Mouse (Mus musculus): ENCODE measurements at regions not wholly inside any gene's neighbourhood (a gene's known extent, or its start where the extent isn't known, plus 50 kb on each side); places are given as distances from the start of the nearest gene placed in this dataset.
A peak's percentile ranks its signal among the peaks of the same experiment; 100 is the strongest.

DNA sequence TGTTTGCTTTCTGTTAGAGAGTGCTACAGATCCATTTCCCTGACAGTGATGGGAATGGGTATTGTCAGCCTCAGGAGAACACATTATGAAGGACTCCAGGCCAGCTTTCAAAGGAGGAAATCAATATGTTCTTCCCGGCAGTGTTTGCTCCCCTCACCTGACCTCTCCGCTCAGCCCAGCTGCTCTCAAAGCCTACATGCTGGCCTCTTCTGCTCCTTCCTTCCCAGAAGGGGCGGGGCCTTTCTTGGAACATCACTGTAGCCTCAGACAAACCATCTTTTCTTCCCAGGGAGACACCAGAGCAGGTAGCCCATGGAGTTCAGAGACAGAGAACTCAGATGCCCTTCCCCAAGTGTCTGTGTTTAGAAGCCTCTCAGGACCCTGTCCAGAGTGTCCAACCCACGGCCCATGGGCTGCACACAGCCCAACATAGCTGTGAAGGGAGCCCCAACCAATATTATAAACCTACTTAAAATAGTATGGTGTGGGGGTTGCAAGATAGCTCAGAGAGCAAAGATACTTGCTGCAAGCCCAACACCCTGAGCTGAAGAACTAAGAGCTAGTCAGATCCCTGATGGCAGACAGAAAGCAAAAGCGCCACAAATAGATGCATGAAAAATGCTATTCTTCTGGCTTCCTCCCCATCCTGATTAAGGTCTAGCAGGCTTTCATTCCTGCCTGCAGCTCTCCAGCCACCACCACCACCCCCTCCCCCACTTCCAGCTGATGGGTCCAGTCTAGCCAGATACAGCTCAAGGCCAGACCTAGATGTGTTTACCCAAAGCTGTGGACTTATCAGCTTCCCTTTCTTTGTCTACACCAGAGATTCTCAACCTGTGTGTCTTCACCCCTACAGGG lies 141.8 kb upstream of the Hs6st1 start:
- no peak overlapping the region for H3K27ac ChIP-seq (ENCODE audit: low read depth, low read length)

DNA sequence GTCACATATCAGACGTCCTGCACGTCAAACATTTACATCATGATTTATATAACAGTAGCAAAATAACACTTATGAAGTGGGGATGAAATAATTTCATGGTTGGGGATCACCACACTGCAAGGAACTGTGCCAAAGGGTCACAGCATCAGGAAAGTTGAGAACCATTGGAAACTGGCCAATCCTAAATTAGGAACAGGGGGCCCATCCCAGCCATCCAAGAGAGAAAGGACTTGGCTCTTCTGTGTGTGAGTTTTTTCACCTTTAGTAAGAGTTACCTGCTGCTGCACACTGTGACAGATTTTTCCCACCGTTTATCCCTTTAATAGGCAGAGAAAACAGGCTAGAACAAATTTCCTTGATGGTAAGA lies 141.2 kb upstream of the Hs6st1 start:
- Histone ChIP-seq H3K9ac (ENCODE audit: low read depth, low read length) (no peak overlapping the region), H3K27me3 (ENCODE audit: control insufficient read depth, insufficient read depth, low read length) (no peaks in the 10 kb centered on the region), H3K4me1 (ENCODE audit: control insufficient read depth, insufficient read depth, low read length) (no peaks in the 10 kb centered on the region), H3K27ac (ENCODE audit: low read depth, low read length) (no peak overlapping the region), H3K4me3 (ENCODE audit: low read length) (no peak overlapping the region), H3K4me2 (replicated peaks; ENCODE audit: low read depth, low read length) (no peak overlapping the region), H3K9me3 (ENCODE audit: control insufficient read depth, low read length) (no peaks in the 10 kb centered on the region), H3K36me3 (ENCODE audit: control insufficient read depth, insufficient read depth, low read length) (no peaks in the 10 kb centered on the region)
- 51% methylated on average over 3 of the region's 3 CpGs for WGBS
- ATAC-seq (ENCODE audit: low FRiP score, low TSS enrichment) = no peak

More for the DNA sequence above, 141.8 kb upstream of the Hs6st1 start:
- no peaks in the 10 kb centered on the region for H3K36me3 ChIP-seq (ENCODE audit: control insufficient read depth, insufficient read depth, low read length)
- H3K9ac ChIP-seq (ENCODE audit: low read depth, low read length) = no peak overlapping the region
- H3K4me3 ChIP-seq (ENCODE audit: low read length) = no peak overlapping the region
- no peaks in the 10 kb centered on the region for H3K27me3 ChIP-seq (ENCODE audit: control insufficient read depth, insufficient read depth, low read length)
- WGBS = 56% methylated on average over 5 of the region's 5 CpGs
- 0 out of 2 replicates have a peak, but pooled peaks have one; percentile 46 for ATAC-seq (ENCODE audit: low FRiP score, low TSS enrichment)
- no peak overlapping the region for H3K4me2 ChIP-seq (replicated peaks; ENCODE audit: low read depth, low read length)
- no peaks in the 10 kb centered on the region for H3K4me1 ChIP-seq (ENCODE audit: control insufficient read depth, insufficient read depth, low read length)
- no peaks in the 10 kb centered on the region for H3K9me3 ChIP-seq (ENCODE audit: control insufficient read depth, low read length)

DNA sequence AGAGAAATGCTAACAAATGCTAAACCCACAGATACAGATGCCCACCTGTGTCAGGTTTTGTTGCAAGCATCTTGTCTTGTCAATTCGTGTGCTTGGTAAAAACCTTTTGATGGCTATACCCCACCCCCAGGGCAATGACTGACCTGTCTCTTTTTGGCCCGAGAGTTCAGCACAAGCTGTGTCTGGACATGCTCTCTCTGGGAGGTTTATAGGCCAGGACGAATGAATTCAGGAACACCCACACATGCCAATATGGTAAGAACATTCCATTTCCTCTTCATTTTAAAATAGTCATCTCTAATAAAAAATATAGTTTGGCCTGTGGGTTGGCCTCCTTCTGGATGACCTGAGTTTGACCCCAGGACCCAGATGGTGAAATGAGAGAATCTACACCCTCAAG lies 137.8 kb upstream of the Hs6st1 start:
- Histone ChIP-seq H3K27ac (ENCODE audit: low read depth, low read length) (no peak overlapping the region), H3K27me3 (ENCODE audit: control insufficient read depth, insufficient read depth, low read length) (no peaks in the 10 kb centered on the region), H3K4me3 (ENCODE audit: low read length) (no peak overlapping the region), H3K4me2 (replicated peaks; ENCODE audit: low read depth, low read length) (no peak overlapping the region), H3K4me1 (ENCODE audit: control insufficient read depth, insufficient read depth, low read length) (no peaks in the 10 kb centered on the region), H3K9me3 (ENCODE audit: control insufficient read depth, low read length) (no peaks in the 10 kb centered on the region), H3K9ac (ENCODE audit: low read depth, low read length) (no peak overlapping the region), H3K36me3 (ENCODE audit: control insufficient read depth, insufficient read depth, low read length) (no peaks in the 10 kb centered on the region)
- WGBS = 60% methylated on average over 3 of the region's 3 CpGs
- ATAC-seq (ENCODE audit: low FRiP score, low TSS enrichment) = no peak

DNA sequence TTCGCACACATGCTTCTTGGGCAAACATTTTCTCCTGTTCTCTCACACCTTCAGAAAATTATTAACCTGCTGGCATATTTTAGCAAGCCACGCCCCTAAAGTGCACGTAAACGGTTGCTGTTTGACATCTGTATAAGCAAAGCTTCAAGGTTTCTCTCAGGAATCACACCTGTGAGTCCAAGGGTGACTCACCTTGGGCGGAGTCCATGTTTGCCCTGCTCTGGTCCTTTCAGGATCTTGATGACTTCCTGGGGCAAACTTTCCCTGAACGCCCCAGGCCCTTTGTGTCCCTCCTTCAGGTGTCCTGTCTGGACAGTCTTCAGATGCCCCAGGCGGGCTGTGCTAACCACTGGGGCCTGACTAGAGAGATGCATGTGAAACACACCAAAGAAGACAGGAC lies 137.1 kb upstream of the Hs6st1 start:
- Histone ChIP-seq H3K27me3 (ENCODE audit: control insufficient read depth, insufficient read depth, low read length) (no peaks in the 10 kb centered on the region), H3K4me3 (ENCODE audit: low read length) (no peak overlapping the region), H3K36me3 (ENCODE audit: control insufficient read depth, insufficient read depth, low read length) (no peaks in the 10 kb centered on the region), H3K9ac (ENCODE audit: low read depth, low read length) (no peak overlapping the region), H3K4me1 (ENCODE audit: control insufficient read depth, insufficient read depth, low read length) (no peaks in the 10 kb centered on the region), H3K9me3 (ENCODE audit: control insufficient read depth, low read length) (no peaks in the 10 kb centered on the region), H3K27ac (ENCODE audit: low read depth, low read length) (no peak overlapping the region), H3K4me2 (replicated peaks; ENCODE audit: low read depth, low read length) (no peak overlapping the region)
- ATAC-seq (ENCODE audit: low FRiP score, low TSS enrichment) = no peak
- WGBS = 73% methylated on average over 7 of the region's 7 CpGs

DNA sequence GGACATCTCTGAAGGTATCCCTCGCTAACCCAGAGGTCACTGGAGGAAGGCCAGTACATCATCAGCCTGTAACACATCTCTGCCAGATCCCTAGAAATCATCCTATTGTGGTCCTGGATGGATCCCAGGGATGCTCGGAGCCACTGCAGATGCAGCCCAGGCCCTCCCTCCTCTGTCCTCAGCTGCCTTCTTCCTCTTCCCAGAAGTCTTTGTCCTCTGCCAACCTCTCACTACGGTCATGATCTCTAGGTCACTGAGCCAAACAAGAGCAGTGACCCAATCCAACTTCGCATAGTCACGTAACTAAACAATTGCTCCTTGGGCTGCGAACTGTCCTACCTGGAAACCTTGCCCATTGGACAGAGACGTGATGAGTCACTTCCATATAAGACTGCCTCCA lies 134.7 kb upstream of the Hs6st1 start:
- no peaks in the 10 kb centered on the region for H3K4me1 ChIP-seq (ENCODE audit: control insufficient read depth, insufficient read depth, low read length)
- H3K36me3 ChIP-seq (ENCODE audit: control insufficient read depth, insufficient read depth, low read length) = no peaks in the 10 kb centered on the region
- H3K9me3 ChIP-seq (ENCODE audit: control insufficient read depth, low read length) = no peaks in the 10 kb centered on the region
- H3K4me3 ChIP-seq (ENCODE audit: low read length) = no peak overlapping the region
- no peak overlapping the region for H3K9ac ChIP-seq (ENCODE audit: low read depth, low read length)
- ATAC-seq (ENCODE audit: low FRiP score, low TSS enrichment) = no peak
- no peaks in the 10 kb centered on the region for H3K27me3 ChIP-seq (ENCODE audit: control insufficient read depth, insufficient read depth, low read length)
- no peak overlapping the region for H3K4me2 ChIP-seq (replicated peaks; ENCODE audit: low read depth, low read length)
- WGBS = 91% methylated on average over 7 of the region's 7 CpGs
- H3K27ac ChIP-seq (ENCODE audit: low read depth, low read length) = no peak overlapping the region

DNA sequence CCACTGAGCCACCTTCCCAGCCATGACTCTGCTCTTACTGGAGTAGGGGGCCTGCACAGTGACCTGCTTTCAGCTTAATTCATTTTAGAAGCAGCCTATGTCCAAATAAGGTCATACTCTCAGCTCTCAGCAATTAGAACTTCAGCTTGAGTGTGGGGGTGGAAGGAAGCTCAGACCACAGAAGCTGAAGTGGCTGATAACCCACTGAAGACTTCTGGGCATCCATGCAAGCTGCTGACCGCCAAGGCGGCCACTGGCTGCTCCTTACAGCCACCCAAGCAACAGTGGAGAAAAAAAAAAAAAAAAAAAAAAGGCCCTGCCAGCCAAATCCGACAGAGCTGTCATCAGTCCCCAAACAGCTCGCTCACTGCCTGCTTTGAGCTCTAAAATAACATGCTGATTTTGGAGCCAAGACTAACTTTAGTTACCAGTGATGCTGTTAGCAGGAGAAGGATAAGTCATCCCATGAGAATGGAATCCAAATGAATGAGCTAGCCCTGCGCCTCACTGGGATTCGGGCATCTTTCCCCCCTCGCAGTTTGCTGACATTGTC lies 133.0 kb upstream of the Hs6st1 start:
- Histone ChIP-seq H3K9me3 (ENCODE audit: control insufficient read depth, low read length) (no peaks in the 10 kb centered on the region), H3K27me3 (ENCODE audit: control insufficient read depth, insufficient read depth, low read length) (no peaks in the 10 kb centered on the region), H3K36me3 (ENCODE audit: control insufficient read depth, insufficient read depth, low read length) (no peaks in the 10 kb centered on the region), H3K9ac (ENCODE audit: low read depth, low read length) (no peak overlapping the region), H3K4me3 (ENCODE audit: low read length) (no peak overlapping the region), H3K4me2 (replicated peaks; ENCODE audit: low read depth, low read length) (no peak overlapping the region), H3K27ac (ENCODE audit: low read depth, low read length) (no peak overlapping the region), H3K4me1 (ENCODE audit: control insufficient read depth, insufficient read depth, low read length) (no peaks in the 10 kb centered on the region)
- WGBS = 67% methylated on average over 7 of the region's 7 CpGs
- ATAC-seq (ENCODE audit: low FRiP score, low TSS enrichment) = no peak

DNA sequence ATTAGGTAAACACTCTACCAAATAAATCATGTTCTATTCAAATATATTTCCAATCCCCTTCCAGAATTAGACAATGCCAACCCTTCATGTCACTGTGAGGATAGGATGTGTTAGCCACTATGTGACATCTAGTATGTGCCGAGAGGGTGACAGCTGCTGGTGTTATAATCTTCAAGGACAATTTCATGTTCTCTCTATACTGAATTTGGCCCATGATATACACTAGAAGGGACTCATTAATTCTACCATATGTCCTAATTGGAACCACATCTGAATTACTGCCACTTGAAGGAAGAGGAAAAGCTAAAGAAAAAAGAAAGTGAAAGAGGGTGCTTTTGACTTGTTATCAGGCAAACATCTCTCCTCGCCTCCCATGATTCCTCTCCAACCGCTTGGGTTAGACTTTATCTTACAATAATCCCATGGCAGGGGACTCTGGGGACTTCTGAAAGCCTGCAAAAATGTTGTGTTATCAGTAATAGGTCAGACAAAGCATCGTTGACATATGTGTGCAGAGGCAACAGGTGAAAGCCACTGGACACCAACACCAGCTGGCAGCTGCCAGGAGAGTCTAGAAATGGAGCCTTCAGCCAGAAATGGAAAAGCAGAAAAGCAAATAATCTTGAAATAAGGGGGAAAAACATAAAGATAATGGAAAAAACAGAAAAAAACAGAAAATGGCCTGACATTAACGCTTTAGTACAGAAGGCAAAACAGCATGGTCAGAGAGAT lies 131.7 kb upstream of the Hs6st1 start:
- no peaks in the 10 kb centered on the region for H3K36me3 ChIP-seq (ENCODE audit: control insufficient read depth, insufficient read depth, low read length)
- H3K4me3 ChIP-seq (ENCODE audit: low read length) = no peak overlapping the region
- no peaks in the 10 kb centered on the region for H3K4me1 ChIP-seq (ENCODE audit: control insufficient read depth, insufficient read depth, low read length)
- ATAC-seq (ENCODE audit: low FRiP score, low TSS enrichment) = no peak
- H3K9me3 ChIP-seq (ENCODE audit: control insufficient read depth, low read length) = no peaks in the 10 kb centered on the region
- 85% methylated on average over 5 of the region's 5 CpGs for WGBS
- H3K27ac ChIP-seq (ENCODE audit: low read depth, low read length) = no peak overlapping the region
- no peak overlapping the region for H3K9ac ChIP-seq (ENCODE audit: low read depth, low read length)
- H3K27me3 ChIP-seq (ENCODE audit: control insufficient read depth, insufficient read depth, low read length) = no peaks in the 10 kb centered on the region
- no peak overlapping the region for H3K4me2 ChIP-seq (replicated peaks; ENCODE audit: low read depth, low read length)

DNA sequence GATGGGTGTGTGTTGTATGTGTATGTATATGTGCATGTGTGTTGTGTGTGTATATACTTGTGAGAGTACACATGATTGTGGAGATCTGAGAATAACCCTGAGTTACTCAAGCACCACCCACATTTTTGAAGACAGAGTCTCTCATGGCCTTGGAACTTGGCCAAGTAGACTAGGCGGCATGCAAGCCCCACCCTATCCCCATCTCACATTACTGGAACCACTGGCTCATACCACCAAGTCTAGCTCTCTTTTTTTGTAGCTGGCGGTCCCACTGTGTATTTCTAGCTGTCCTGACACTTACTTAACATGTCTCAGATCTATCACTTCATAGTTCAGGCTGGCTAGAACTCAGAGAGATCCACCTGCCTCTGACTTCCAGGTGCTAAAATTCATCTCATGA lies 128.0 kb upstream of the Hs6st1 start:
- whole genome bisulfite sequencing = 80% methylated on average over 2 of the region's 2 CpGs
- no peak for ATAC-seq (ENCODE audit: low FRiP score, low TSS enrichment)

DNA sequence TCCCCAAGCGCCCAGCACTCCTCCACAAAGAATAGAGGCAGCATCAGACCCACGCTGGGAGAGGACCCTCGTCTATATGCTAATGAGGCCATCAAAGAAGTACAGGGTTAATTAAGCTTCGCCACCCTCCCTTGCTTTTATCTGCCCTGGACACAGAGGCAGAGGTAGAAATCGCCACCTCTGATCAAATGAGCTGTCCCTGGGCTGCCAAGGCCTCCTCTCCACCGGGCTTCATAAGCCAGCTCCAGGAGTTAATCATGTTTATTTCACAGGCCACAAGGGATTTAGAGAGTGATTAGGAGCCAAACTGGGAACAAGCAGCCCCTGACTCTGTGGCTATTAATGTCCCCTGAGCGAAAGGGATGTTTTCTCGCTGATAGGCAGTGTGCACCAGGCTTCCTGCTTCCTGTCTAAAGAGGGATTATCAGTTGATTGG lies 126.5 kb upstream of the Hs6st1 start:
- Histone ChIP-seq H3K4me3 (ENCODE audit: low read length) (no peak overlapping the region), H3K9ac (ENCODE audit: low read depth, low read length) (no peak overlapping the region), H3K4me1 (ENCODE audit: control insufficient read depth, insufficient read depth, low read length) (no peaks in the 10 kb centered on the region), H3K27ac (ENCODE audit: low read depth, low read length) (no peak overlapping the region), H3K4me2 (replicated peaks; ENCODE audit: low read depth, low read length) (no peak overlapping the region), H3K9me3 (ENCODE audit: control insufficient read depth, low read length) (no peaks in the 10 kb centered on the region), H3K27me3 (ENCODE audit: control insufficient read depth, insufficient read depth, low read length) (no peaks in the 10 kb centered on the region), H3K36me3 (ENCODE audit: control insufficient read depth, insufficient read depth, low read length) (no peaks in the 10 kb centered on the region)
- 0 out of 2 replicates have a peak, but pooled peaks have one; percentile 34 for ATAC-seq (ENCODE audit: low FRiP score, low TSS enrichment)
- WGBS = 21% methylated on average over 8 of the region's 8 CpGs

More for the DNA sequence above, 128.0 kb upstream of the Hs6st1 start:
- no peaks in the 10 kb centered on the region for H3K36me3 ChIP-seq (ENCODE audit: control insufficient read depth, insufficient read depth, low read length)
- H3K4me2 ChIP-seq (replicated peaks; ENCODE audit: low read depth, low read length) = no peak overlapping the region
- H3K9ac ChIP-seq (ENCODE audit: low read depth, low read length) = no peak overlapping the region
- H3K9me3 ChIP-seq (ENCODE audit: control insufficient read depth, low read length) = no peaks in the 10 kb centered on the region
- no peak overlapping the region for H3K27ac ChIP-seq (ENCODE audit: low read depth, low read length)
- no peak overlapping the region for H3K4me3 ChIP-seq (ENCODE audit: low read length)
- H3K4me1 ChIP-seq (ENCODE audit: control insufficient read depth, insufficient read depth, low read length) = no peaks in the 10 kb centered on the region
- H3K27me3 ChIP-seq (ENCODE audit: control insufficient read depth, insufficient read depth, low read length) = no peaks in the 10 kb centered on the region

Measured in kidney, embryonic 14.5 days (tissue).